In genomic region chr5:33393803-33394202, GRCm38 (mm10) we compare ENCODE assay signal across 9 mouse cellular contexts. TPM values are rescaled to one million over a fixed set of nuclear protein-coding genes. Genes with fewer than 3 reads are reported as not detected.
DNase-seq lines count a peak whose midpoint lies in the region; ATAC-seq and TF ChIP-seq lines count a peak whose summit lies in the region.
"Had no signal": no experiment of that assay in that cellular context is flagged by ENCODE, and none has a peak within 500 bp of the region (broad histone marks: within the 10 kb centered on the region; RNA-seq: fewer than 3 reads in every experiment).

No protein-coding gene starts in this region.

- CTCF ChIA-PET in Patski (lab: Charles Lee) = interaction anchor here (0.6 to 3.5 kb wide), 29 partner anchors 9 to 200 kb away, joined by 3 to 31 read pairs (median 4); partner anchors contain the start of gene Uvssa

- peak; percentile 98 for TF ChIP-seq CTCF in Patski (IDR thresholded peaks at IDR 0.05)

- peaks cover 16% of the 10 kb centered on the region for H3K4me1 ChIP-seq in hindbrain, embryonic 15.5 days (replicated peaks)

- no peak overlapping the region for H3K4me2 ChIP-seq in hindbrain, embryonic 15.5 days

- H3K9me3 ChIP-seq in hindbrain, embryonic 15.5 days = no peaks in the 10 kb centered on the region

- H3K27ac ChIP-seq in hindbrain, embryonic 15.5 days (replicated peaks) = no peak overlapping the region

- 18% methylated on average over 7 of the region's 7 CpGs for WGBS in hindbrain, embryonic 15.5 days

- no peak for DNase-seq in Patski (ENCODE audit: low read depth, low spot score)
- DNase-seq in cerebellum, adult 9-10 months = peak; percentile 74
- peak; percentile 63 to 93 for DNase-seq in frontal cortex, adult 2 months (ENCODE audit: extremely low spot score in 1 of 2, low spot score in 1 of 2)
- peak; percentile 77 for DNase-seq in left cerebral cortex, adult 11 months (ENCODE audit: low spot score)
- DNase-seq in lung, postnatal 4 days = peak; percentile 71 to 79
- peak; percentile 87 to 91 for DNase-seq in right cerebral cortex, adult 2 months (ENCODE audit: low spot score in 2 of 2)
- DNase-seq in urinary bladder, postnatal 4 days (ENCODE audit: low spot score in 2 of 2) = peak; percentile 60 to 72

- no peak for ATAC-seq in Patski
- peak; percentile 85 for ATAC-seq in hindbrain, embryonic 15.5 days (ENCODE audit: low FRiP score, low read depth)

- no peak overlapping the region for H3K4me3 ChIP-seq in hindbrain, embryonic 15.5 days

- H3K36me3 ChIP-seq in hindbrain, embryonic 15.5 days = peaks cover 8% of the 10 kb centered on the region; the same call in 1 of the 2 replicates

- POLR2A ChIA-PET in Patski (lab: Charles Lee) = interaction anchor here (0.6 to 1.1 kb wide), 3 partner anchors 10 to 261 kb away, joined by 3 to 6 read pairs (median 3); no protein-coding TSS in a partner anchor

- in situ Hi-C loops in Patski (cut with MboI; ENCODE audit: low pct_unique_long_range_greater_than_20kb) = loop anchor here (5.0 kb wide), 2 partner anchors 48 to 103 kb away; no protein-coding TSS in a partner anchor

- no peak overlapping the region for H3K9ac ChIP-seq in hindbrain, embryonic 15.5 days

- H3K27me3 ChIP-seq in Patski = no peaks in the 10 kb centered on the region
- no peaks in the 10 kb centered on the region for H3K27me3 ChIP-seq in hindbrain, embryonic 15.5 days

RNA-seq across cellular contexts. Expression of gene Uvssa, which starts 15.5 kb away (rescaled TPM):
- 9.3 TPM for polyA plus RNA-seq in Patski (2021)
- 5.7 and 7.6 TPM in 2 replicates for polyA plus RNA-seq in frontal cortex, adult 2 months (2012; rRNA removed)
- polyA plus RNA-seq in hindbrain, embryonic 15.5 days (2015; fragmentation: Nextera tagmentation; extraction: Ambion mirVana) = 7.0 and 7.2 TPM in 2 replicates

RNA-seq across cellular contexts. Expression of gene Nkx1-1, which starts 40.0 kb away (rescaled TPM):
- polyA plus RNA-seq in Patski (2021) = not detected
- not detected in 2 replicates for polyA plus RNA-seq in frontal cortex, adult 2 months (2012; rRNA removed)
- 0.25 and 0.52 TPM in 2 replicates for polyA plus RNA-seq in hindbrain, embryonic 15.5 days (2015; fragmentation: Nextera tagmentation; extraction: Ambion mirVana)
- polyA plus RNA-seq: stomach, embryonic 14.5 days had no signal

RNA-seq across cellular contexts. Expression of gene Maea, which starts 58.5 kb away (rescaled TPM):
- polyA plus RNA-seq in Patski (2021) = 339 TPM
- 102 and 113 TPM in 2 replicates for polyA plus RNA-seq in frontal cortex, adult 2 months (2012; rRNA removed)
- polyA plus RNA-seq in hindbrain, embryonic 15.5 days (2015; fragmentation: Nextera tagmentation; extraction: Ambion mirVana) = 125 and 127 TPM in 2 replicates
